Mouse (Mus musculus): Measurements from ENCODE around the gene Fancc. TPM values are rescaled to one million over a fixed set of nuclear protein-coding genes. Genes with fewer than 3 reads are reported as not detected.
A peak's percentile ranks its signal among the peaks of the same experiment; 100 is the strongest.

Fancc gene
- polyA plus RNA-seq, 1 experiment from 2014 or later = 23.7 TPM

- ATAC-seq (ENCODE audit: low FRiP score) = no peak
- 97% methylated on average over 1 of the region's 1 CpGs for WGBS
- Histone ChIP-seq H3K9ac (ENCODE audit: low read length) (no peak overlapping the region), H3K4me1 (ENCODE audit: control insufficient read depth, insufficient read depth, low read length) (no peaks in the 10 kb centered on the region), H3K4me3 (ENCODE audit: low read depth, low read length) (no peak overlapping the region), H3K36me3 (ENCODE audit: control insufficient read depth, insufficient read depth, low read length) (no peaks in the 10 kb centered on the region), H3K4me2 (no peak overlapping the region), H3K27me3 (ENCODE audit: control insufficient read depth, insufficient read depth, low read length) (no peaks in the 10 kb centered on the region), H3K9me3 (ENCODE audit: control insufficient read depth, low read length) (no peaks in the 10 kb centered on the region), H3K27ac (ENCODE audit: low read depth, low read length) (no peak overlapping the region)
- peak; percentile 8 for DNase-seq (ENCODE audit: low spot score, missing footprints)
Measured at GRCm38 (mm10) chr13:63397420-63397819, 99.7 kb downstream of the Fancc start.

GRCm38 (mm10) chr13:63394304-63395063, 102.6 kb downstream of the Fancc start:
- no peak for DNase-seq (ENCODE audit: low spot score, missing footprints)
- no peaks in the 10 kb centered on the region for H3K27me3 ChIP-seq (ENCODE audit: control insufficient read depth, insufficient read depth, low read length)
- no peaks in the 10 kb centered on the region for H3K36me3 ChIP-seq (ENCODE audit: control insufficient read depth, insufficient read depth, low read length)
- no peak overlapping the region for H3K4me3 ChIP-seq (ENCODE audit: low read depth, low read length)
- no peak overlapping the region for H3K27ac ChIP-seq (ENCODE audit: low read depth, low read length)
- H3K4me1 ChIP-seq (ENCODE audit: control insufficient read depth, insufficient read depth, low read length) = no peaks in the 10 kb centered on the region
- ATAC-seq (ENCODE audit: low FRiP score) = no peak
- no peaks in the 10 kb centered on the region for H3K9me3 ChIP-seq (ENCODE audit: control insufficient read depth, low read length)
- no peak overlapping the region for H3K4me2 ChIP-seq
- H3K9ac ChIP-seq (ENCODE audit: low read length) = no peak overlapping the region
- WGBS = 85% methylated on average over 7 of the region's 7 CpGs

GRCm38 (mm10) chr13:63385234-63385633, 111.8 kb downstream of the Fancc start:
- Histone ChIP-seq H3K36me3 (ENCODE audit: control insufficient read depth, insufficient read depth, low read length) (no peaks in the 10 kb centered on the region), H3K9ac (ENCODE audit: low read length) (no peak overlapping the region), H3K27me3 (ENCODE audit: control insufficient read depth, insufficient read depth, low read length) (no peaks in the 10 kb centered on the region), H3K4me2 (no peak overlapping the region), H3K4me1 (ENCODE audit: control insufficient read depth, insufficient read depth, low read length) (no peaks in the 10 kb centered on the region), H3K27ac (ENCODE audit: low read depth, low read length) (no peak overlapping the region), H3K9me3 (ENCODE audit: control insufficient read depth, low read length) (no peaks in the 10 kb centered on the region), H3K4me3 (ENCODE audit: low read depth, low read length) (no peak overlapping the region)
- DNase-seq (ENCODE audit: low spot score, missing footprints) (peak; percentile 71), ATAC-seq (ENCODE audit: low FRiP score) (no peak)
- 88% methylated on average over 2 of the region's 2 CpGs for WGBS

- no peak overlapping the region for H3K4me3 ChIP-seq (ENCODE audit: low read depth, low read length)
- H3K27me3 ChIP-seq (ENCODE audit: control insufficient read depth, insufficient read depth, low read length) = no peaks in the 10 kb centered on the region
- no peaks in the 10 kb centered on the region for H3K9me3 ChIP-seq (ENCODE audit: control insufficient read depth, low read length)
- H3K4me2 ChIP-seq = no peak overlapping the region
- 93% methylated on average over 3 of the region's 3 CpGs for WGBS
- DNase-seq (ENCODE audit: low spot score, missing footprints) = no peak
- H3K4me1 ChIP-seq (ENCODE audit: control insufficient read depth, insufficient read depth, low read length) = no peaks in the 10 kb centered on the region
- H3K9ac ChIP-seq (ENCODE audit: low read length) = no peak overlapping the region
- no peak for ATAC-seq (ENCODE audit: low FRiP score)
- no peak overlapping the region for H3K27ac ChIP-seq (ENCODE audit: low read depth, low read length)
- no peaks in the 10 kb centered on the region for H3K36me3 ChIP-seq (ENCODE audit: control insufficient read depth, insufficient read depth, low read length)
Measured at GRCm38 (mm10) chr13:63384775-63385174, 112.3 kb downstream of the Fancc start.

GRCm38 (mm10) chr13:63382206-63382605, 114.9 kb downstream of the Fancc start:
- Histone ChIP-seq H3K27ac (ENCODE audit: low read depth, low read length) (no peak overlapping the region), H3K27me3 (ENCODE audit: control insufficient read depth, insufficient read depth, low read length) (no peaks in the 10 kb centered on the region), H3K9me3 (ENCODE audit: control insufficient read depth, low read length) (no peaks in the 10 kb centered on the region), H3K9ac (ENCODE audit: low read length) (no peak overlapping the region), H3K36me3 (ENCODE audit: control insufficient read depth, insufficient read depth, low read length) (no peaks in the 10 kb centered on the region), H3K4me2 (no peak overlapping the region), H3K4me3 (ENCODE audit: low read depth, low read length) (no peak overlapping the region), H3K4me1 (ENCODE audit: control insufficient read depth, insufficient read depth, low read length) (no peaks in the 10 kb centered on the region)
- ATAC-seq (ENCODE audit: low FRiP score) (no peak), DNase-seq (ENCODE audit: low spot score, missing footprints) (no peak)
- WGBS = 71% methylated on average over 2 of the region's 2 CpGs

GRCm38 (mm10) chr13:63373460-63374166, 123.5 kb downstream of the Fancc start:
- Histone ChIP-seq H3K9ac (ENCODE audit: low read length) (no peak overlapping the region), H3K36me3 (ENCODE audit: control insufficient read depth, insufficient read depth, low read length) (no peaks in the 10 kb centered on the region), H3K4me2 (no peak overlapping the region), H3K9me3 (ENCODE audit: control insufficient read depth, low read length) (no peaks in the 10 kb centered on the region), H3K27me3 (ENCODE audit: control insufficient read depth, insufficient read depth, low read length) (no peaks in the 10 kb centered on the region), H3K4me3 (ENCODE audit: low read depth, low read length) (no peak overlapping the region), H3K4me1 (ENCODE audit: control insufficient read depth, insufficient read depth, low read length) (no peaks in the 10 kb centered on the region), H3K27ac (ENCODE audit: low read depth, low read length) (no peak overlapping the region)
- ATAC-seq (ENCODE audit: low FRiP score) = no peak
- DNase-seq (ENCODE audit: low spot score, missing footprints) = no peak
- WGBS = 87% methylated on average over 7 of the region's 7 CpGs

GRCm38 (mm10) chr13:63361755-63362154, 135.3 kb downstream of the Fancc start:
- Histone ChIP-seq H3K9me3 (ENCODE audit: control insufficient read depth, low read length) (no peaks in the 10 kb centered on the region), H3K9ac (ENCODE audit: low read length) (no peak overlapping the region), H3K4me1 (ENCODE audit: control insufficient read depth, insufficient read depth, low read length) (no peaks in the 10 kb centered on the region), H3K4me2 (no peak overlapping the region), H3K36me3 (ENCODE audit: control insufficient read depth, insufficient read depth, low read length) (no peaks in the 10 kb centered on the region), H3K4me3 (ENCODE audit: low read depth, low read length) (no peak overlapping the region), H3K27me3 (ENCODE audit: control insufficient read depth, insufficient read depth, low read length) (no peaks in the 10 kb centered on the region), H3K27ac (ENCODE audit: low read depth, low read length) (no peak overlapping the region)
- DNase-seq (ENCODE audit: low spot score, missing footprints) = no peak
- ATAC-seq (ENCODE audit: low FRiP score) = no peak
- 89% methylated on average over 3 of the region's 3 CpGs for WGBS

GRCm38 (mm10) chr13:63360111-63360885, 136.8 kb downstream of the Fancc start:
- no peak overlapping the region for H3K27ac ChIP-seq (ENCODE audit: low read depth, low read length)
- H3K27me3 ChIP-seq (ENCODE audit: control insufficient read depth, insufficient read depth, low read length) = no peaks in the 10 kb centered on the region
- H3K4me1 ChIP-seq (ENCODE audit: control insufficient read depth, insufficient read depth, low read length) = no peaks in the 10 kb centered on the region
- H3K4me2 ChIP-seq = no peak overlapping the region
- H3K36me3 ChIP-seq (ENCODE audit: control insufficient read depth, insufficient read depth, low read length) = no peaks in the 10 kb centered on the region
- no peaks in the 10 kb centered on the region for H3K9me3 ChIP-seq (ENCODE audit: control insufficient read depth, low read length)
- H3K4me3 ChIP-seq (ENCODE audit: low read depth, low read length) = no peak overlapping the region
- DNase-seq (ENCODE audit: low spot score, missing footprints) = no peak
- ATAC-seq (ENCODE audit: low FRiP score) = no peak
- no peak overlapping the region for H3K9ac ChIP-seq (ENCODE audit: low read length)
- 84% methylated on average over 4 of the region's 4 CpGs for WGBS

- no peaks in the 10 kb centered on the region for H3K36me3 ChIP-seq (ENCODE audit: control insufficient read depth, insufficient read depth, low read length)
- no peaks in the 10 kb centered on the region for H3K4me1 ChIP-seq (ENCODE audit: control insufficient read depth, insufficient read depth, low read length)
- ATAC-seq (ENCODE audit: low FRiP score) (no peak), DNase-seq (ENCODE audit: low spot score, missing footprints) (no peak)
- WGBS = 95% methylated on average over 4 of the region's 4 CpGs
- no peak overlapping the region for H3K4me2 ChIP-seq
- H3K9me3 ChIP-seq (ENCODE audit: control insufficient read depth, low read length) = no peaks in the 10 kb centered on the region
- no peak overlapping the region for H3K9ac ChIP-seq (ENCODE audit: low read length)
- H3K27ac ChIP-seq (ENCODE audit: low read depth, low read length) = no peak overlapping the region
- H3K4me3 ChIP-seq (ENCODE audit: low read depth, low read length) = no peak overlapping the region
- H3K27me3 ChIP-seq (ENCODE audit: control insufficient read depth, insufficient read depth, low read length) = no peaks in the 10 kb centered on the region
Measured at GRCm38 (mm10) chr13:63359393-63359792, 137.7 kb downstream of the Fancc start.

Data from midbrain, embryonic 11.5 days (tissue).